ENCODE assay signal across 8 mouse cellular contexts in the genomic region with DNA sequence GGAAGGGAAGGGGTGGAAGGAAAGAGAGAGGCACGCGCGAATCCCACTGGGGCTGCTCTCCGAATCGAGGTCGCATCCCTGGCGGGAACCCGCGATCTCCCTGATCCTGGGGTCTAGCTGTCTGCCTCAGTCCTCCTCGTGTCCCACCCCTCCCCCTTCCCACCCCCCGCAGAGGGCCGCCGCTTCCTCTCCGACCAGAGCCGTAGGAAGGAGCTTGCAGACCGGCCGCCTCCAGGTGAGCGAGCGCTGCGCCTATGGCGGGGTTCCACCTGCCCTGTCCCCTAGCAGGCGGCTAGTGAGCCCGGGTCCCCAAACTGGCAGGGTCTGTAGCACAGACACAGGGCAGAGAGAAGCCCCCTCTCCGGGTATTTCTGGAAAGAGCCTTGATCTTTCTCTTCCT. TPM values are rescaled to one million over a fixed set of nuclear protein-coding genes. Genes with fewer than 3 reads are reported as not detected.
DNase-seq lines count a peak whose midpoint lies in the region; ATAC-seq and TF ChIP-seq lines count a peak whose summit lies in the region.

No protein-coding gene starts in this region.

- no peak for TF ChIP-seq CTCF in cerebellum, adult 2 months (IDR thresholded peaks at IDR 0.05; ENCODE audit: borderline replicate concordance, insufficient read depth, low read depth, low read length)

- H3K9ac ChIP-seq in heart, embryonic 16.5 days (ENCODE audit: low read length): no peak overlapping the region
- H3K9ac ChIP-seq in embryonic facial prominence, embryonic 15.5 days: no peak overlapping the region
- peak overlapping the region; percentile 27; the same call in 1 of the 2 replicates for H3K9ac ChIP-seq in limb, embryonic 12.5 days (replicated peaks)
- no peak overlapping the region; the same call in 1 of the 2 replicates for H3K9ac ChIP-seq in neural tube, embryonic 15.5 days (replicated peaks)

- H3K4me1 ChIP-seq in heart, embryonic 16.5 days (ENCODE audit: control insufficient read depth, insufficient read depth, low read length): peaks cover 3% of the 10 kb centered on the region; the same call in 1 of the 2 replicates
- peaks cover 5% of the 10 kb centered on the region for H3K4me1 ChIP-seq in embryonic facial prominence, embryonic 15.5 days
- H3K4me1 ChIP-seq in limb, embryonic 12.5 days (replicated peaks): peaks cover 4% of the 10 kb centered on the region
- H3K4me1 ChIP-seq in neural tube, embryonic 15.5 days: peaks cover 5% of the 10 kb centered on the region; the same call in 1 of the 2 replicates
- no peaks in the 10 kb centered on the region for H3K4me1 ChIP-seq in cerebellum, adult 2 months (ENCODE audit: control insufficient read depth, insufficient read depth, low read length)

- no peak overlapping the region for H3K27ac ChIP-seq in heart, embryonic 16.5 days (ENCODE audit: low read length)
- no peak overlapping the region for H3K27ac ChIP-seq in embryonic facial prominence, embryonic 15.5 days (replicated peaks)
- H3K27ac ChIP-seq in limb, embryonic 12.5 days: no peak overlapping the region
- H3K27ac ChIP-seq in neural tube, embryonic 15.5 days (replicated peaks): no peak overlapping the region
- no peak overlapping the region for H3K27ac ChIP-seq in cerebellum, adult 2 months (ENCODE audit: insufficient read depth, low read length)

- no peak for DNase-seq in heart, postnatal 4 days
- no peak for DNase-seq in cerebellum, adult 2 months
- DNase-seq in adrenal gland, postnatal 25 days: no peak

- peaks cover 25% of the 10 kb centered on the region for H3K27me3 ChIP-seq in heart, embryonic 16.5 days (ENCODE audit: control insufficient read depth, insufficient read depth, low read length)
- H3K27me3 ChIP-seq in embryonic facial prominence, embryonic 15.5 days: peaks cover 25% of the 10 kb centered on the region
- peaks cover 46% of the 10 kb centered on the region for H3K27me3 ChIP-seq in limb, embryonic 12.5 days
- H3K27me3 ChIP-seq in neural tube, embryonic 15.5 days (replicated peaks): peaks cover 30% of the 10 kb centered on the region
- H3K27me3 ChIP-seq in cerebellum, adult 2 months (ENCODE audit: control insufficient read depth, insufficient read depth, low read length): peaks cover 2% of the 10 kb centered on the region; the same call in 1 of the 2 replicates

- no peaks in the 10 kb centered on the region for H3K36me3 ChIP-seq in heart, embryonic 16.5 days (ENCODE audit: control insufficient read depth, insufficient read depth)
- H3K36me3 ChIP-seq in embryonic facial prominence, embryonic 15.5 days: no peaks in the 10 kb centered on the region
- H3K36me3 ChIP-seq in limb, embryonic 12.5 days: no peaks in the 10 kb centered on the region; the same call in 1 of the 2 replicates
- peaks cover 3% of the 10 kb centered on the region for H3K36me3 ChIP-seq in neural tube, embryonic 15.5 days

- ATAC-seq in heart, embryonic 16.5 days (replicated peaks; ENCODE audit: extremely low read depth, insufficient read depth, low FRiP score): no peak
- no peak for ATAC-seq in embryonic facial prominence, embryonic 15.5 days (ENCODE audit: insufficient number of reproducible peaks, low FRiP score, low TSS enrichment, low read depth)
- ATAC-seq in limb, embryonic 12.5 days (ENCODE audit: insufficient number of reproducible peaks, insufficient read depth, low FRiP score, low TSS enrichment, low read depth): no peak
- ATAC-seq in neural tube, embryonic 15.5 days (ENCODE audit: low FRiP score): peak; percentile 61; the same call in 1 of the 2 replicates
- no peak for ATAC-seq in megakaryocyte-erythroid progenitor cell, adult 5-6 weeks (replicated peaks; ENCODE audit: low FRiP score, low TSS enrichment, poor library complexity, severe bottlenecking)

- H3K4me3 ChIP-seq in heart, embryonic 16.5 days (ENCODE audit: low read length): peak overlapping the region; percentile 42
- H3K4me3 ChIP-seq in embryonic facial prominence, embryonic 15.5 days (replicated peaks): peak overlapping the region; percentile 29
- H3K4me3 ChIP-seq in limb, embryonic 12.5 days (replicated peaks): peak overlapping the region; percentile 36
- H3K4me3 ChIP-seq in neural tube, embryonic 15.5 days (replicated peaks): peak overlapping the region; percentile 39
- no peak overlapping the region for H3K4me3 ChIP-seq in cerebellum, adult 2 months (replicated peaks; ENCODE audit: insufficient read depth, low read depth, low read length)

- WGBS in heart, embryonic 16.5 days: 1% methylated on average over 24 of the region's 24 CpGs
- WGBS in embryonic facial prominence, embryonic 15.5 days: under 1% methylated on average over 24 of the region's 24 CpGs
- 1% methylated on average over 24 of the region's 24 CpGs for WGBS in limb, embryonic 12.5 days
- 4% methylated on average over 23 of the region's 24 CpGs for WGBS in neural tube, embryonic 15.5 days
- 3% methylated on average over 24 of the region's 24 CpGs for WGBS in cerebellum, adult 2 months

- peak overlapping the region; percentile 62 for H3K4me2 ChIP-seq in heart, embryonic 16.5 days (ENCODE audit: low read depth, low read length)
- peak overlapping the region; percentile 48 for H3K4me2 ChIP-seq in embryonic facial prominence, embryonic 15.5 days (replicated peaks)
- peak overlapping the region; percentile 61 for H3K4me2 ChIP-seq in limb, embryonic 12.5 days
- H3K4me2 ChIP-seq in neural tube, embryonic 15.5 days: peak overlapping the region; percentile 68

- no peak for TF ChIP-seq POLR2A in cerebellum, adult 2 months (IDR thresholded peaks at IDR 0.05; ENCODE audit: borderline replicate concordance, insufficient read depth, low read length)

- no peaks in the 10 kb centered on the region for H3K9me3 ChIP-seq in heart, embryonic 16.5 days (replicated peaks; ENCODE audit: control insufficient read depth, low read length)
- no peaks in the 10 kb centered on the region for H3K9me3 ChIP-seq in embryonic facial prominence, embryonic 15.5 days (replicated peaks)
- no peaks in the 10 kb centered on the region for H3K9me3 ChIP-seq in limb, embryonic 12.5 days
- no peaks in the 10 kb centered on the region for H3K9me3 ChIP-seq in neural tube, embryonic 15.5 days (replicated peaks)

RNA-seq across cellular contexts. Expression of gene Spx, which starts 1.4 kb away (rescaled TPM):
- polyA plus RNA-seq in heart, embryonic 16.5 days (2015; fragmentation: Nextera tagmentation; extraction: Ambion mirVana): 0.31 TPM in 1 of 2 replicates, not detected in the other
- not detected for total RNA-seq in heart, postnatal 4 days (2021)
- 0.84 and 0.92 TPM in 2 replicates for polyA plus RNA-seq in embryonic facial prominence, embryonic 15.5 days (2015; fragmentation: Nextera tagmentation; extraction: Ambion mirVana)
- 1.2 and 1.7 TPM in 2 replicates for polyA plus RNA-seq in limb, embryonic 12.5 days (2016; fragmentation: Nextera tagmentation; extraction: Ambion mirVana)
- polyA plus RNA-seq in neural tube, embryonic 15.5 days (2015; fragmentation: Nextera tagmentation; extraction: Ambion mirVana): 1.2 and 1.5 TPM in 2 replicates
- 8.8 and 9.2 TPM in 2 replicates for polyA plus RNA-seq in cerebellum, adult 2 months (2012; rRNA removed)
- total RNA-seq in megakaryocyte-erythroid progenitor cell, adult 5-6 weeks (2014; fragmentation: Nextera tagmentation): 0.61 and 0.94 TPM in 2 replicates
- 1.1 TPM in 1 of 2 replicates, not detected in the other for total RNA-seq in megakaryocyte-erythroid progenitor cell, adult 5-6 weeks (2017)
- total RNA-seq in adrenal gland, postnatal 25 days (2021): 0.27 TPM in 1 of 2 replicates, not detected in the other

RNA-seq across cellular contexts. Expression of gene Golt1b, which starts 27.6 kb away (rescaled TPM):
- polyA plus RNA-seq in heart, embryonic 16.5 days (2015; fragmentation: Nextera tagmentation; extraction: Ambion mirVana): 55.5 and 63.5 TPM in 2 replicates
- total RNA-seq in heart, postnatal 4 days (2021): 10 to 100 TPM; 28.3 to 36.3 TPM
- polyA plus RNA-seq in embryonic facial prominence, embryonic 15.5 days (2015; fragmentation: Nextera tagmentation; extraction: Ambion mirVana): 114 and 116 TPM in 2 replicates
- polyA plus RNA-seq in limb, embryonic 12.5 days (2016; fragmentation: Nextera tagmentation; extraction: Ambion mirVana): 116 and 118 TPM in 2 replicates
- 69.5 and 74.9 TPM in 2 replicates for polyA plus RNA-seq in neural tube, embryonic 15.5 days (2015; fragmentation: Nextera tagmentation; extraction: Ambion mirVana)
- polyA plus RNA-seq in cerebellum, adult 2 months (2012; rRNA removed): 25.6 and 26.4 TPM in 2 replicates
- 31.0 and 36.3 TPM in 2 replicates for total RNA-seq in megakaryocyte-erythroid progenitor cell, adult 5-6 weeks (2014; fragmentation: Nextera tagmentation)
- total RNA-seq in megakaryocyte-erythroid progenitor cell, adult 5-6 weeks (2017): 37.5 and 46.9 TPM in 2 replicates
- 19.9 and 27.7 TPM in 2 replicates for total RNA-seq in adrenal gland, postnatal 25 days (2021)

RNA-seq across cellular contexts. Expression of gene Recql, which starts 27.7 kb away (rescaled TPM):
- polyA plus RNA-seq in heart, embryonic 16.5 days (2015; fragmentation: Nextera tagmentation; extraction: Ambion mirVana): 19.8 and 20.5 TPM in 2 replicates
- total RNA-seq in heart, postnatal 4 days (2021): 10 to 100 TPM; 12.7 to 14.3 TPM
- 24.1 and 26.2 TPM in 2 replicates for polyA plus RNA-seq in embryonic facial prominence, embryonic 15.5 days (2015; fragmentation: Nextera tagmentation; extraction: Ambion mirVana)
- 29.7 and 32.2 TPM in 2 replicates for polyA plus RNA-seq in limb, embryonic 12.5 days (2016; fragmentation: Nextera tagmentation; extraction: Ambion mirVana)
- 21.4 and 21.6 TPM in 2 replicates for polyA plus RNA-seq in neural tube, embryonic 15.5 days (2015; fragmentation: Nextera tagmentation; extraction: Ambion mirVana)
- 12.8 and 13.1 TPM in 2 replicates for polyA plus RNA-seq in cerebellum, adult 2 months (2012; rRNA removed)
- 51.2 and 71.0 TPM in 2 replicates for total RNA-seq in megakaryocyte-erythroid progenitor cell, adult 5-6 weeks (2014; fragmentation: Nextera tagmentation)
- total RNA-seq in megakaryocyte-erythroid progenitor cell, adult 5-6 weeks (2017): 48.8 and 59.4 TPM in 2 replicates
- total RNA-seq in adrenal gland, postnatal 25 days (2021): 15.5 and 19.0 TPM in 2 replicates

RNA-seq across cellular contexts. Expression of gene Gys2, which starts 58.3 kb away (rescaled TPM):
- polyA plus RNA-seq in heart, embryonic 16.5 days (2015; fragmentation: Nextera tagmentation; extraction: Ambion mirVana): 0.11 TPM in 1 of 2 replicates, not detected in the other
- not detected for total RNA-seq in heart, postnatal 4 days (2021)
- polyA plus RNA-seq in embryonic facial prominence, embryonic 15.5 days (2015; fragmentation: Nextera tagmentation; extraction: Ambion mirVana): 0.05 TPM in 1 of 2 replicates, not detected in the other
- not detected in 2 replicates for polyA plus RNA-seq in limb, embryonic 12.5 days (2016; fragmentation: Nextera tagmentation; extraction: Ambion mirVana)
- 0.38 TPM in 1 of 2 replicates, not detected in the other for polyA plus RNA-seq in neural tube, embryonic 15.5 days (2015; fragmentation: Nextera tagmentation; extraction: Ambion mirVana)
- polyA plus RNA-seq in cerebellum, adult 2 months (2012; rRNA removed): 0.05 and 0.08 TPM in 2 replicates
- total RNA-seq in megakaryocyte-erythroid progenitor cell, adult 5-6 weeks (2014; fragmentation: Nextera tagmentation): not detected in 2 replicates
- total RNA-seq in megakaryocyte-erythroid progenitor cell, adult 5-6 weeks (2017): not detected in 2 replicates
- total RNA-seq in adrenal gland, postnatal 25 days (2021): 3.4 and 6.6 TPM in 2 replicates
